In the genomic region with DNA sequence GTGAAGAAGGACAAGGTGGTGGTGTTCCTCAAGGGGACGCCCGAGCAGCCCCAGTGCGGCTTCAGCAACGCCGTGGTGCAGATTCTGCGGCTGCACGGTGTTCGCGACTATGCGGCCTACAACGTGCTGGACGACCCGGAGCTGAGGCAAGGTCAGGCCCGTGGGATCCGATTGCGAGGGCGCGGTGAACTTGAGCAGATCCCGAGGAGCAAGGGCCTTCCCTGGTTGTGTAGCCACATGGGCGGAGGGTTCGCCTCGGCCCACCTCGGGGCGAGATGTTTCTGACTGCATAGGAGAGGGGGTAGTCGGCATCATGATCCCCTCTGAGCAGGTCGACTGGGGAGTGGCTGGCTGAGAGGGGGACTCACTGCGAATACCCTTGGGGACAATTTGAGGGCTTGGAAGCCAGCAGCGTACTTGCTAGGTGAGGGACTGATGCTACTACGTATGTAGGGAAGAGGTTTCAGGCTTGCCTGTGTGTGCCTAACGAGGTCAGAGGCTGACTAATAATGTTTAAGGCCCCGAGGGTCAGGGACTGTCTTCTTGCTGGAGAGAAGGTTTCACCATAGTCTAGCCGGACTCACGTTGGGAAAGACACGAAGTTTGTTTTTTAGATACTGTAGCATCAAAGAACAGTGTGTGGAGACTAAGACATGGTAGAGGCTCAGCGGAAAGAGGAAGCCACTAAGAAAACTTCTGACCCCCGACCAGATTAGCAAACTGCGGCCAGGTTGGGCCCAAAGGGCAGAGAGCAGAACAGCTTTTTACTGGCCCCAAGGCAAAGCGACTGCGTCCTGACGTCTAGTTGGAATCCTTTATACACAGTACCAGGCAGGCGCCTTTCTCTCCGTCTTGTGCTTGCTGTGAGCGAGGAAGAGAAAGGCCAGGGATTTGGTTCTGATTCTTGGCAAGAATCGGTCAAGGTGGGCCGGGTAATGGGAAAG, we compare ENCODE assay signal across 8 mouse cellular contexts. TPM values are rescaled to one million over a fixed set of nuclear protein-coding genes. Genes with fewer than 3 reads are reported as not detected.
DNase-seq lines count a peak whose midpoint lies in the region; ATAC-seq and TF ChIP-seq lines count a peak whose summit lies in the region.

No protein-coding gene starts in this region.

- H3K27ac ChIP-seq in heart, embryonic 12.5 days (ENCODE audit: poor library complexity, severe bottlenecking) = peak overlapping the region; percentile 80
- no peak overlapping the region for H3K27ac ChIP-seq in ES-E14 (ENCODE audit: insufficient read depth, low read depth, low read length, poor library complexity, severe bottlenecking)
- H3K27ac ChIP-seq in embryonic facial prominence, embryonic 13.5 days = peak overlapping the region; percentile 80
- H3K27ac ChIP-seq in kidney, embryonic 15.5 days = peak overlapping the region; percentile 88
- H3K27ac ChIP-seq in midbrain, embryonic 12.5 days (replicated peaks) = peak overlapping the region; percentile 84

- peak overlapping the region; percentile 79 for H3K4me3 ChIP-seq in heart, embryonic 12.5 days
- peak overlapping the region; percentile 65 to 85 for H3K4me3 ChIP-seq in ES-E14 (ENCODE audit: insufficient read depth in 1 of 2, low read depth in 1 of 2, low read length in 2 of 2, poor library complexity in 1 of 2, severe bottlenecking in 1 of 2)
- H3K4me3 ChIP-seq in embryonic facial prominence, embryonic 13.5 days = peak overlapping the region; percentile 96
- peak overlapping the region; percentile 84 for H3K4me3 ChIP-seq in kidney, embryonic 15.5 days (replicated peaks)
- H3K4me3 ChIP-seq in midbrain, embryonic 12.5 days = peak overlapping the region; percentile 86

- peak overlapping the region; percentile 87 for H3K4me2 ChIP-seq in heart, embryonic 12.5 days
- peak overlapping the region; percentile 87 for H3K4me2 ChIP-seq in embryonic facial prominence, embryonic 13.5 days
- H3K4me2 ChIP-seq in kidney, embryonic 15.5 days = peak overlapping the region; percentile 69
- peak overlapping the region; percentile 92 for H3K4me2 ChIP-seq in midbrain, embryonic 12.5 days (replicated peaks)

- no peaks in the 10 kb centered on the region for H3K27me3 ChIP-seq in heart, embryonic 12.5 days (replicated peaks)
- H3K27me3 ChIP-seq in embryonic facial prominence, embryonic 13.5 days = no peaks in the 10 kb centered on the region
- no peaks in the 10 kb centered on the region for H3K27me3 ChIP-seq in kidney, embryonic 15.5 days
- no peaks in the 10 kb centered on the region for H3K27me3 ChIP-seq in midbrain, embryonic 12.5 days

- in situ Hi-C loops in ES-E14 (cut with MboI; ENCODE audit: low sequenced_read_pairs in 2 of 2, unreplicated experiment in 2 of 2) = no loop called here

- H3K9me3 ChIP-seq in heart, embryonic 12.5 days (replicated peaks) = no peaks in the 10 kb centered on the region
- H3K9me3 ChIP-seq in ES-E14 (ENCODE audit: control insufficient read depth, insufficient read depth, low read depth, low read length) = no peaks in the 10 kb centered on the region
- H3K9me3 ChIP-seq in embryonic facial prominence, embryonic 13.5 days = no peaks in the 10 kb centered on the region
- no peaks in the 10 kb centered on the region for H3K9me3 ChIP-seq in kidney, embryonic 15.5 days (replicated peaks)
- H3K9me3 ChIP-seq in midbrain, embryonic 12.5 days = no peaks in the 10 kb centered on the region

- ATAC-seq in heart, embryonic 12.5 days (ENCODE audit: insufficient number of reproducible peaks, low FRiP score) = peak; percentile 23
- peak; percentile 53; the same call in 1 of the 2 replicates for ATAC-seq in embryonic facial prominence, embryonic 13.5 days (ENCODE audit: insufficient number of reproducible peaks, insufficient read depth, low FRiP score, low TSS enrichment, low read depth)
- peak; percentile 54 for ATAC-seq in kidney, embryonic 15.5 days (replicated peaks; ENCODE audit: low FRiP score)
- peak; percentile 54 for ATAC-seq in midbrain, embryonic 12.5 days (ENCODE audit: low FRiP score, low read depth)

- WGBS in heart, embryonic 12.5 days = 3% methylated on average over 45 of the region's 45 CpGs
- WGBS in embryonic facial prominence, embryonic 13.5 days = 2% methylated on average over 45 of the region's 45 CpGs
- WGBS in kidney, embryonic 15.5 days = 3% methylated on average over 45 of the region's 45 CpGs
- WGBS in midbrain, embryonic 12.5 days = 3% methylated on average over 45 of the region's 45 CpGs

- H3K4me1 ChIP-seq in heart, embryonic 12.5 days (replicated peaks) = peaks cover 41% of the 10 kb centered on the region
- H3K4me1 ChIP-seq in ES-E14 (ENCODE audit: control insufficient read depth in 2 of 2, insufficient read depth in 2 of 2, low read length in 2 of 2, poor library complexity in 1 of 2) = peaks cover 0 to 9% of the 10 kb centered on the region in 2 experiments; a peak in 1 of 4 replicates
- peaks cover 38% of the 10 kb centered on the region for H3K4me1 ChIP-seq in embryonic facial prominence, embryonic 13.5 days
- peaks cover 42% of the 10 kb centered on the region for H3K4me1 ChIP-seq in kidney, embryonic 15.5 days
- H3K4me1 ChIP-seq in midbrain, embryonic 12.5 days = peaks cover 36% of the 10 kb centered on the region

- intact Hi-C loops in gastrocnemius, postnatal 14 days (cut with DNase I; ENCODE audit: low total_unique reads) = no loop called here

- H3K9ac ChIP-seq in heart, embryonic 12.5 days = peak overlapping the region; percentile 92
- peak overlapping the region; percentile 77 for H3K9ac ChIP-seq in ES-E14 (ENCODE audit: insufficient read depth, low read depth, low read length, poor library complexity, severe bottlenecking)
- H3K9ac ChIP-seq in embryonic facial prominence, embryonic 13.5 days = peak overlapping the region; percentile 91
- peak overlapping the region; percentile 86 for H3K9ac ChIP-seq in kidney, embryonic 15.5 days
- H3K9ac ChIP-seq in midbrain, embryonic 12.5 days (replicated peaks) = peak overlapping the region; percentile 89

- no peak for DNase-seq in heart, postnatal 4 days
- DNase-seq in ES-E14 (ENCODE audit: low read depth, low spot score) = no peak
- DNase-seq in gastrocnemius, postnatal 14 days = no peak
- no peak for DNase-seq in natural killer cell, adult 2 months (ENCODE audit: low spot score in 2 of 2)

- peaks cover 22% of the 10 kb centered on the region for H3K36me3 ChIP-seq in heart, embryonic 12.5 days
- peaks cover 20% of the 10 kb centered on the region; the same call in 1 of the 2 replicates for H3K36me3 ChIP-seq in ES-E14 (ENCODE audit: control insufficient read depth, insufficient read depth, low read length, poor library complexity, severe bottlenecking)
- peaks cover 17% of the 10 kb centered on the region for H3K36me3 ChIP-seq in embryonic facial prominence, embryonic 13.5 days
- H3K36me3 ChIP-seq in kidney, embryonic 15.5 days = peaks cover 24% of the 10 kb centered on the region
- H3K36me3 ChIP-seq in midbrain, embryonic 12.5 days = peaks cover 13% of the 10 kb centered on the region

TF ChIP-seq in ES-E14, 5 proteins besides CTCF, POLR2A, EP300 and RAD21:
- TF ChIP-seq ZC3H11A (IDR thresholded peaks at IDR 0.05; ENCODE audit: borderline replicate concordance, low read depth, low read length) = no peak
- no peak for TF ChIP-seq ZNF384 (IDR thresholded peaks at IDR 0.05; ENCODE audit: low read depth, low read length)
- TF ChIP-seq HCFC1 (IDR thresholded peaks at IDR 0.05; ENCODE audit: borderline replicate concordance, insufficient read depth, low read length) = no peak
- no peak for TF ChIP-seq MAFK (IDR thresholded peaks at IDR 0.05; ENCODE audit: insufficient read depth, low read depth, low read length)
- TF ChIP-seq CHD2 (IDR thresholded peaks at IDR 0.05; ENCODE audit: low read depth, low read length) = no peak

RNA-seq across cellular contexts. Expression of gene Glrx5, which starts 0.6 kb away (rescaled TPM):
- 203 and 206 TPM in 2 replicates for polyA plus RNA-seq in heart, embryonic 12.5 days (2016; fragmentation: Nextera tagmentation; extraction: Ambion mirVana)
- 10 to 100 TPM; 81.2 to 82.0 TPM for total RNA-seq in heart, postnatal 4 days (2021)
- 34.2 and 39.4 TPM in 2 replicates for total RNA-seq in ES-E14 (2012; rRNA removed)
- polyA plus RNA-seq in embryonic facial prominence, embryonic 13.5 days (2015; fragmentation: Nextera tagmentation; extraction: Ambion mirVana) = 149 and 158 TPM in 2 replicates
- 159 and 184 TPM in 2 replicates for polyA plus RNA-seq in kidney, embryonic 15.5 days (2015; fragmentation: Nextera tagmentation; extraction: Ambion mirVana)
- 161 and 165 TPM in 2 replicates for polyA plus RNA-seq in midbrain, embryonic 12.5 days (2016; fragmentation: Nextera tagmentation; extraction: Ambion mirVana)
- total RNA-seq in gastrocnemius, postnatal 14 days (2021) = 10 to 100 TPM; 66.0 to 67.1 TPM

RNA-seq across cellular contexts. Expression of gene Syne3, which starts 23.5 kb away (rescaled TPM):
- 0.19 and 0.32 TPM in 2 replicates for polyA plus RNA-seq in heart, embryonic 12.5 days (2016; fragmentation: Nextera tagmentation; extraction: Ambion mirVana)
- 1 to 10 TPM; 7.3 to 7.8 TPM for total RNA-seq in heart, postnatal 4 days (2021)
- 1.5 and 2.4 TPM in 2 replicates for total RNA-seq in ES-E14 (2012; rRNA removed)
- 1.3 and 1.6 TPM in 2 replicates for polyA plus RNA-seq in embryonic facial prominence, embryonic 13.5 days (2015; fragmentation: Nextera tagmentation; extraction: Ambion mirVana)
- polyA plus RNA-seq in kidney, embryonic 15.5 days (2015; fragmentation: Nextera tagmentation; extraction: Ambion mirVana) = 0.82 TPM in 2 replicates
- polyA plus RNA-seq in midbrain, embryonic 12.5 days (2016; fragmentation: Nextera tagmentation; extraction: Ambion mirVana) = 0.14 and 0.18 TPM in 2 replicates
- total RNA-seq in gastrocnemius, postnatal 14 days (2021) = 1 to 10 TPM; 5.7 TPM
